8 mouse cellular contexts compared by ENCODE assay signal in the genomic region with DNA sequence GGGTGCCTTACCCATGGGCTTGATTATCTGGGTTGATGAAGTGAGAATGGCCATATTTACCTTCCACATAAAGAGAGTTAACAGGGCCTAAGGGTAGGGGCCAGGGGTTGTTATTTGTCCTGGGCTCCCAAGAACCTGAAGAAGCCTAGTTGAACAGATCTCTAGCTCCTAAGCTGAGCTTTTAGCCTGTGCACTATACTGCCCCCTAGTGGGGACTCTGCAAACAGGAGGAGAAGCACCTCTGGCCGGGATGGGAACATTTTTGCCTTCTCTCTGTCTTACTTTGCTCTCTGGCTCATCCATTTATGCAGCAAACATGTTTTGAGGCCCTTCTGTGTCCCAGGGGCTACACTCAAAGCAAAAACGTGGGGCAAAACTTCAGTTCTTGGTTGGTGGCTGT. TPM values are rescaled to one million over a fixed set of nuclear protein-coding genes. Genes with fewer than 3 reads are reported as not detected.
A peak's percentile ranks its signal among the peaks of the same experiment; 100 is the strongest.
DNase-seq lines count a peak whose midpoint lies in the region; ATAC-seq lines count a peak whose summit lies in the region.

No protein-coding gene starts in this region.

- H3K9ac ChIP-seq in hindbrain, embryonic 16.5 days (ENCODE audit: low read depth, low read length), result no peak overlapping the region
- H3K9ac ChIP-seq in forebrain, embryonic 12.5 days, result 0 out of 2 replicates have a peak overlapping the region, but pooled peaks have one; percentile 44
- H3K9ac ChIP-seq in intestine, embryonic 14.5 days (ENCODE audit: low read length), result no peak overlapping the region

- H3K4me1 ChIP-seq in hindbrain, embryonic 10.5 days (replicated peaks), result peaks cover 44% of the 10 kb centered on the region
- H3K4me1 ChIP-seq in hindbrain, embryonic 16.5 days (ENCODE audit: control insufficient read depth, insufficient read depth, low read depth, low read length), result peaks cover 15% of the 10 kb centered on the region
- peaks cover 24% of the 10 kb centered on the region for H3K4me1 ChIP-seq in forebrain, embryonic 12.5 days
- H3K4me1 ChIP-seq in intestine, embryonic 14.5 days (replicated peaks; ENCODE audit: control insufficient read depth, insufficient read depth, low read length), result peaks cover 9% of the 10 kb centered on the region; the same call in 1 of the 2 replicates

- H3K9me3 ChIP-seq in hindbrain, embryonic 10.5 days, result no peaks in the 10 kb centered on the region
- H3K9me3 ChIP-seq in hindbrain, embryonic 16.5 days (ENCODE audit: control insufficient read depth, low read length), result no peaks in the 10 kb centered on the region
- H3K9me3 ChIP-seq in forebrain, embryonic 12.5 days, result no peaks in the 10 kb centered on the region
- H3K9me3 ChIP-seq in intestine, embryonic 14.5 days (ENCODE audit: control insufficient read depth, low read length), result no peaks in the 10 kb centered on the region

- peak; percentile 74 for DNase-seq in hindbrain, embryonic 10.5 days (ENCODE audit: low spot score)
- DNase-seq in CD8-positive naive resting alpha-beta T cell, adult 2 months (ENCODE audit: low read depth in 2 of 2, low spot score in 2 of 2), result peak; percentile 54 to 65
- DNase-seq in c-Kit-positive CD71-positive TER-119-negative erythroid progenitor cells, embryonic 14.5 days (ENCODE audit: low read depth), result peak; percentile 57
- peak; percentile 80 for DNase-seq in intestine, embryonic 14.5 days (ENCODE audit: low spot score)
- DNase-seq in thymus, postnatal 25 days, result peak; percentile 67

- H3K27me3 ChIP-seq in hindbrain, embryonic 10.5 days (ENCODE audit: insufficient read depth, poor library complexity, severe bottlenecking), result no peaks in the 10 kb centered on the region
- no peaks in the 10 kb centered on the region for H3K27me3 ChIP-seq in hindbrain, embryonic 16.5 days (replicated peaks; ENCODE audit: control insufficient read depth, insufficient read depth, low read length)
- H3K27me3 ChIP-seq in forebrain, embryonic 12.5 days, result no peaks in the 10 kb centered on the region
- H3K27me3 ChIP-seq in intestine, embryonic 14.5 days (replicated peaks; ENCODE audit: control insufficient read depth, insufficient read depth, low read length), result no peaks in the 10 kb centered on the region

- H3K4me3 ChIP-seq in hindbrain, embryonic 10.5 days, result peak overlapping the region; percentile 38
- no peak overlapping the region for H3K4me3 ChIP-seq in hindbrain, embryonic 16.5 days (ENCODE audit: low read length)
- H3K4me3 ChIP-seq in forebrain, embryonic 12.5 days (replicated peaks), result no peak overlapping the region
- no peak overlapping the region for H3K4me3 ChIP-seq in intestine, embryonic 14.5 days (ENCODE audit: low read depth, low read length)

- 6% methylated on average over 2 of the region's 2 CpGs for WGBS in hindbrain, embryonic 10.5 days
- WGBS in hindbrain, embryonic 16.5 days, result 12% methylated on average over 2 of the region's 2 CpGs
- WGBS in forebrain, embryonic 12.5 days, result 5% methylated on average over 2 of the region's 2 CpGs
- 11% methylated on average over 2 of the region's 2 CpGs for WGBS in intestine, embryonic 14.5 days

- no peak overlapping the region for H3K4me2 ChIP-seq in hindbrain, embryonic 16.5 days (ENCODE audit: low read length)
- H3K4me2 ChIP-seq in forebrain, embryonic 12.5 days, result peak overlapping the region; percentile 38
- no peak overlapping the region for H3K4me2 ChIP-seq in intestine, embryonic 14.5 days (ENCODE audit: low read length)

- ATAC-seq in hindbrain, embryonic 16.5 days, result no peak
- no peak for ATAC-seq in forebrain, embryonic 12.5 days (ENCODE audit: low FRiP score)
- ATAC-seq in intestine, embryonic 14.5 days (replicated peaks; ENCODE audit: low FRiP score, low TSS enrichment, low read depth), result no peak
- ATAC-seq in megakaryocyte progenitor cell, adult 5-6 weeks (replicated peaks; ENCODE audit: poor library complexity), result peak; percentile 68

- peaks cover 40% of the 10 kb centered on the region for H3K36me3 ChIP-seq in hindbrain, embryonic 10.5 days
- peaks cover 15% of the 10 kb centered on the region for H3K36me3 ChIP-seq in hindbrain, embryonic 16.5 days (ENCODE audit: control insufficient read depth, insufficient read depth, low read length)
- H3K36me3 ChIP-seq in forebrain, embryonic 12.5 days (replicated peaks), result peaks cover 33% of the 10 kb centered on the region
- peaks cover 35% of the 10 kb centered on the region for H3K36me3 ChIP-seq in intestine, embryonic 14.5 days (ENCODE audit: control insufficient read depth, insufficient read depth, low read length)

- H3K27ac ChIP-seq in hindbrain, embryonic 10.5 days, result peak overlapping the region; percentile 88
- no peak overlapping the region for H3K27ac ChIP-seq in hindbrain, embryonic 16.5 days (ENCODE audit: low read depth, low read length)
- H3K27ac ChIP-seq in forebrain, embryonic 12.5 days, result peak overlapping the region; percentile 80; the same call in 1 of the 2 replicates
- H3K27ac ChIP-seq in intestine, embryonic 14.5 days (ENCODE audit: low read depth), result no peak overlapping the region

RNA-seq across cellular contexts. Expression of a gene that starts 11.2 kb away (rescaled TPM):
- polyA plus RNA-seq in hindbrain, embryonic 10.5 days (2016; fragmentation: Nextera tagmentation; extraction: Ambion mirVana), result 0.17 and 0.29 TPM in 2 replicates
- polyA plus RNA-seq in hindbrain, embryonic 16.5 days (2015; fragmentation: Nextera tagmentation; extraction: Ambion mirVana), result 0.16 and 1.7 TPM in 2 replicates
- polyA plus RNA-seq in forebrain, embryonic 12.5 days (2016; fragmentation: Nextera tagmentation; extraction: Ambion mirVana), result 0.20 and 0.36 TPM in 2 replicates
- not detected in 2 replicates for polyA plus RNA-seq in intestine, embryonic 14.5 days (2014; fragmentation: Nextera tagmentation; extraction: Ambion mirVana)
- not detected in 2 replicates for total RNA-seq in megakaryocyte progenitor cell, adult 5-6 weeks (2015)
- total RNA-seq in megakaryocyte progenitor cell, adult 5-6 weeks (2017), result not detected in 2 replicates

RNA-seq across cellular contexts. Expression of a gene that starts 13.8 kb away (rescaled TPM):
- polyA plus RNA-seq in hindbrain, embryonic 10.5 days (2016; fragmentation: Nextera tagmentation; extraction: Ambion mirVana), result 0.65 and 1.2 TPM in 2 replicates
- polyA plus RNA-seq in hindbrain, embryonic 16.5 days (2015; fragmentation: Nextera tagmentation; extraction: Ambion mirVana), result 4.5 and 4.9 TPM in 2 replicates
- polyA plus RNA-seq in forebrain, embryonic 12.5 days (2016; fragmentation: Nextera tagmentation; extraction: Ambion mirVana), result 0.17 TPM in 1 of 2 replicates, not detected in the other
- polyA plus RNA-seq in intestine, embryonic 14.5 days (2014; fragmentation: Nextera tagmentation; extraction: Ambion mirVana), result not detected in 2 replicates
- not detected in 2 replicates for total RNA-seq in megakaryocyte progenitor cell, adult 5-6 weeks (2015)
- total RNA-seq in megakaryocyte progenitor cell, adult 5-6 weeks (2017), result not detected in 2 replicates

RNA-seq across cellular contexts. Expression of a gene that starts 14.2 kb away (rescaled TPM):
- polyA plus RNA-seq in hindbrain, embryonic 10.5 days (2016; fragmentation: Nextera tagmentation; extraction: Ambion mirVana), result 55.5 and 57.8 TPM in 2 replicates
- 39.0 and 39.9 TPM in 2 replicates for polyA plus RNA-seq in hindbrain, embryonic 16.5 days (2015; fragmentation: Nextera tagmentation; extraction: Ambion mirVana)
- polyA plus RNA-seq in forebrain, embryonic 12.5 days (2016; fragmentation: Nextera tagmentation; extraction: Ambion mirVana), result 42.0 and 42.5 TPM in 2 replicates
- 40.5 and 44.8 TPM in 2 replicates for polyA plus RNA-seq in intestine, embryonic 14.5 days (2014; fragmentation: Nextera tagmentation; extraction: Ambion mirVana)
- 11.1 and 12.0 TPM in 2 replicates for total RNA-seq in megakaryocyte progenitor cell, adult 5-6 weeks (2015)
- total RNA-seq in megakaryocyte progenitor cell, adult 5-6 weeks (2017), result 17.8 and 23.1 TPM in 2 replicates

RNA-seq across cellular contexts. Expression of a gene that starts 24.2 kb away (rescaled TPM):
- 1.0 and 1.3 TPM in 2 replicates for polyA plus RNA-seq in hindbrain, embryonic 10.5 days (2016; fragmentation: Nextera tagmentation; extraction: Ambion mirVana)
- 7.7 and 9.3 TPM in 2 replicates for polyA plus RNA-seq in hindbrain, embryonic 16.5 days (2015; fragmentation: Nextera tagmentation; extraction: Ambion mirVana)
- 3.0 and 3.1 TPM in 2 replicates for polyA plus RNA-seq in forebrain, embryonic 12.5 days (2016; fragmentation: Nextera tagmentation; extraction: Ambion mirVana)
- polyA plus RNA-seq in intestine, embryonic 14.5 days (2014; fragmentation: Nextera tagmentation; extraction: Ambion mirVana), result 21.4 and 22.6 TPM in 2 replicates
- not detected in 2 replicates for total RNA-seq in megakaryocyte progenitor cell, adult 5-6 weeks (2015)
- total RNA-seq in megakaryocyte progenitor cell, adult 5-6 weeks (2017), result not detected in 2 replicates

RNA-seq across cellular contexts. Expression of a gene that starts 27.9 kb away (rescaled TPM):
- polyA plus RNA-seq in hindbrain, embryonic 10.5 days (2016; fragmentation: Nextera tagmentation; extraction: Ambion mirVana), result 9.3 and 9.8 TPM in 2 replicates
- polyA plus RNA-seq in hindbrain, embryonic 16.5 days (2015; fragmentation: Nextera tagmentation; extraction: Ambion mirVana), result 8.2 and 9.3 TPM in 2 replicates
- 7.7 and 8.3 TPM in 2 replicates for polyA plus RNA-seq in forebrain, embryonic 12.5 days (2016; fragmentation: Nextera tagmentation; extraction: Ambion mirVana)
- 13.4 and 14.1 TPM in 2 replicates for polyA plus RNA-seq in intestine, embryonic 14.5 days (2014; fragmentation: Nextera tagmentation; extraction: Ambion mirVana)
- total RNA-seq in megakaryocyte progenitor cell, adult 5-6 weeks (2015), result 3.2 and 3.5 TPM in 2 replicates
- 1.2 and 2.3 TPM in 2 replicates for total RNA-seq in megakaryocyte progenitor cell, adult 5-6 weeks (2017)

Comparison
In these comparisons a context has a peak if more than half of its experiments do, and no peak if none do; other contexts are left out.
1. H3K27ac ChIP-seq: peak in hindbrain, embryonic 10.5 days (single experiment) and forebrain, embryonic 12.5 days (single experiment); none in hindbrain, embryonic 16.5 days (single experiment) and intestine, embryonic 14.5 days (single experiment).
2. Peak in every context shown above with its lines, with median percentiles within 50 percentile points of each other: DNase-seq.